Mouse (Mus musculus) central nervous system, embryonic 14 days (tissue): ENCODE data around the gene Ly6c1. TPM values are rescaled to one million over a fixed set of nuclear protein-coding genes. Genes with fewer than 3 reads are reported as not detected.

Experiments
- polyA plus RNA-seq: library from polyadenylated mRNA; depleted of rRNA; stranded (reverse); fragments of >200 nt; gene quantifications from 2 replicates; pipeline ENCODE4 v1.2.3, GENCODE M21; 2012; rRNA removed

Gene Ly6c1
- 2.6 and 2.7 TPM in 2 replicates for polyA plus RNA-seq

GRCm38 (mm10) chr15:75048642-75049261, at the start of gene Ly6c1:
Gene Ly6c1, minus strand, starts transcription at chr15:75048830.

Other genes starting within 250 kb of the Ly6c1 start
- gene Gml2, start 229.8 kb downstream of the Ly6c1 start, polyA plus RNA-seq: not detected in 2 replicates
- gene 2010109I03Rik, start 151.8 kb downstream of the Ly6c1 start, polyA plus RNA-seq: not detected in 2 replicates
- not detected in 2 replicates for gene Ly6i, start 65.4 kb downstream of the Ly6c1 start, polyA plus RNA-seq
- gene Ly6a, start 50.8 kb downstream of the Ly6c1 start, polyA plus RNA-seq: 1.0 and 1.7 TPM in 2 replicates
- gene Ly6c2, start 63.1 kb upstream of the Ly6c1 start, polyA plus RNA-seq: 0.76 and 1.6 TPM in 2 replicates
- not detected in 2 replicates for gene Ly6g, start 106.4 kb upstream of the Ly6c1 start, polyA plus RNA-seq
- 0.05 TPM in 1 of 2 replicates, not detected in the other for gene BC025446, start 167.5 kb upstream of the Ly6c1 start, polyA plus RNA-seq
- gene Ly6f, start 219.6 kb upstream of the Ly6c1 start, polyA plus RNA-seq: not detected in 2 replicates